Mouse (Mus musculus): ENCODE results near the gene Nrros. TPM values are rescaled to one million over a fixed set of nuclear protein-coding genes. Genes with fewer than 3 reads are reported as not detected.
"Not testable (repeated sequence)": the region's sequence is repeated elsewhere in the genome, so short reads cannot be mapped to it uniquely, and the experiment has no call there.

Gene Nrros
- polyA plus RNA-seq, 1 experiment, result 8.8 TPM

DNA sequence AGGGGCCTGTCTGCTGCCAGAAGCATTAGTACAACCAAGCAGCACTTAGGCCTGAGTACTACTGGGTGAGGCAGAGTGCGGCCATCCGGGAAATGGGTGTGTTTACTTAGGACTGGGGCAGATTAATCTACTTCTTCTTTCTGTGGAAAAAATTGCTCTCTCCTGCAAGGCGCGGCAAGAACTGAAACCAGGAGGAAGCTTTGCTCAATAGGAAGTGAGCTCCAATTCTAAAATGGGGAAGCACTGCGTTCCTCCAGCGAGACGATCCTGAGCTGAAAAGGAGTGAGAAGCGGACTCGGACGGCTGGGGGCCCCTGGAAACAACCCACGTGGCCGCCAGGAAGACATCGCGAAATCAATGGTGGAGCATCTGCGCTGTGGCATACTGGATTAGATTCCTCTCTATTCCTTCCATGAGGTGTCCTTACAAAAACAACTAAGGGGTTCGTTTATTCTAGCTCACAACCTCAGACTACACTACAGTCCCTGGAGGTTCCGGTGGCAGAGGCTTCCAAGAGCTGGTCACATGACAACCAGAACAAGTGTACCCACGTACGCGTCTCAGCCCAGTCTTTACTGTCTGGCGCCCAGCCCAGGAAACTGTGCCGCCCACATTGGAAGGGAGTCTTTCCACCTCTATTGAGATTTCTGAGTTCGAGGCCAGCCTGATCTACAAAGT lies 51.7 kb downstream of the Nrros start:
- TF ChIP-seq CTCF (IDR thresholded peaks at IDR 0.05; ENCODE audit: borderline replicate concordance, extremely low read depth, insufficient read depth, insufficient read length) (no peak), POLR2A (IDR thresholded peaks at IDR 0.05; ENCODE audit: borderline replicate concordance, extremely low read depth, insufficient read depth, insufficient read length, poor library complexity, severe bottlenecking) (no peak)
- peak; percentile 52 for DNase-seq (ENCODE audit: low read depth)

DNA sequence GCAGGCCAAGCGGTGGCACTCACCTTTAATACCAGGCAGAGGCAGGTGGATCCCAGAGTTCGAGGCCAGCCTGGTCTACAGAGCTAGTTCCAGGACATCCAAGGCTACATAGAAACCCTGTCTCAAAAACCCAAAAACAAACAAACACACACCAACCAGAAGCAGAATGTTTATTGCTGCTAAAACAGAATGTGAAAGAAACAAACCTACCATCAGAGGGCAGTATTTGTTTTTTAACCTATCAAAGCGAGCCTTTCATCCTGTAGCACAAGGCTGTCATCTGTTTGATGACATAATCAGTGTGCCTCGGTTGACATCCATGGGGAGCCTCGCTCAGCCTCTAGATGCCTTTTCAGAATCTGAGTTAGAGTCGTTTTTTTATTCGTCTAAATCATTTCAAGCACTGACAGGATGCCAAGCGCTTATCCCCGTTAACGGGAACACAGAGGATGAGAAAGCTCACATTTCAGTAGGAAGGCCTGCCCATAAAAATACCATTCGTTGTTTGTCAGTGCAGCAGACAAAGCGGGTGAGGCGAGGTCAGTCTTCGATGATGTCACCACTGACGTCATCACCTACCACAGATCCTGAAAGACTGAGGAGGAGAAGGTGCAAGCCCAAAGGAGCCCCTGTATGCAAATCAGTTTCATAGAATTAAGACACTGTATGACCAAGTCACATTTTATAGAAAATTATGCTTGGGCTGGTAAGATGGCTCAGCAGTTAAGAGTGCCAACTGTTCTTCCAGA lies 54.3 kb downstream of the Nrros start:
- TF ChIP-seq CTCF (IDR thresholded peaks at IDR 0.05; ENCODE audit: borderline replicate concordance, extremely low read depth, insufficient read depth, insufficient read length), result no peak
- no peak for TF ChIP-seq POLR2A (IDR thresholded peaks at IDR 0.05; ENCODE audit: borderline replicate concordance, extremely low read depth, insufficient read depth, insufficient read length, poor library complexity, severe bottlenecking)
- DNase-seq (ENCODE audit: low read depth), result peak; percentile 25

DNA sequence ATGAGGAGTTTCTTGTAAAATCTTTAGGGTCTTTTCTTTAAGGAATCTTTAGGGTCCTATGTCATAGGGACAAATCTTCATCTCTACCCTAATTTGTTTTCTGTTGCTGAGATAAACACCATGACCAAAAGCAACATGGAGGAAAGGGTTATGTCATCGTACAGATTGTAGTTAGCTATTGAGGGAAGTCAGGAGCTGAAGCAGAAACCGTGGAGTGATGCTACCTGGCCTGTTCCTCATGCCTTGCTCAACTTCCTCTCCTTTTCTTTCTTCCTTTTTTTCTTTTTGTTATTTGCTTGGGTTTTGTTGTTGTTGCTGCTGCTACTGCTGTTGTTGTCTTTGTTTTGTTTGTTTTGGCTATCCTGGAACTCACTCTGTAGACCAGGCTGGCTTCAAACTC lies 56.8 kb downstream of the Nrros start:
- TF ChIP-seq POLR2A (IDR thresholded peaks at IDR 0.05; ENCODE audit: borderline replicate concordance, extremely low read depth, insufficient read depth, insufficient read length, poor library complexity, severe bottlenecking) (no peak), CTCF (IDR thresholded peaks at IDR 0.05; ENCODE audit: borderline replicate concordance, extremely low read depth, insufficient read depth, insufficient read length) (no peak)
- no peak for DNase-seq (ENCODE audit: low read depth)

DNA sequence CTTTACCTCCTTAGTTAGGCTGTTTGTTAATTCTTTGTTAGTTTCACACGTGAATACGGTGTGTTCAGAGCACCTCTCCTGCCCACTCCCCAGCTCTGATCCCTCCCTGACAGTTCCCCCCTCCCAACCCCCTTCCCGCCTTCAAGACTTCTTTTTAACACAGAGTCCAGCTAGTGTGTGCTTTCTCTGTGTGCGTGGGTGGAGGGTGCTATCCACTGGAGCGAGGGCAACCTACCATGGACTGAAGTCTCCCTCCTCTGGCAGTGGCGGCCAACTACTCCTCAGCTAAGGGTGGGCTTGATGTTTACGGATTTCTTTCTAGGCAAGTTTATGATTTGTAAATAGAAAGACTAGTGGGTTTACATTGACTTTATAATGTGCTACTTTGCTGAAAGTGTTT lies 57.2 kb downstream of the Nrros start:
- no peak for DNase-seq (ENCODE audit: low read depth)
- TF ChIP-seq CTCF (IDR thresholded peaks at IDR 0.05; ENCODE audit: borderline replicate concordance, extremely low read depth, insufficient read depth, insufficient read length), result no peak
- TF ChIP-seq POLR2A (IDR thresholded peaks at IDR 0.05; ENCODE audit: borderline replicate concordance, extremely low read depth, insufficient read depth, insufficient read length, poor library complexity, severe bottlenecking), result no peak

DNA sequence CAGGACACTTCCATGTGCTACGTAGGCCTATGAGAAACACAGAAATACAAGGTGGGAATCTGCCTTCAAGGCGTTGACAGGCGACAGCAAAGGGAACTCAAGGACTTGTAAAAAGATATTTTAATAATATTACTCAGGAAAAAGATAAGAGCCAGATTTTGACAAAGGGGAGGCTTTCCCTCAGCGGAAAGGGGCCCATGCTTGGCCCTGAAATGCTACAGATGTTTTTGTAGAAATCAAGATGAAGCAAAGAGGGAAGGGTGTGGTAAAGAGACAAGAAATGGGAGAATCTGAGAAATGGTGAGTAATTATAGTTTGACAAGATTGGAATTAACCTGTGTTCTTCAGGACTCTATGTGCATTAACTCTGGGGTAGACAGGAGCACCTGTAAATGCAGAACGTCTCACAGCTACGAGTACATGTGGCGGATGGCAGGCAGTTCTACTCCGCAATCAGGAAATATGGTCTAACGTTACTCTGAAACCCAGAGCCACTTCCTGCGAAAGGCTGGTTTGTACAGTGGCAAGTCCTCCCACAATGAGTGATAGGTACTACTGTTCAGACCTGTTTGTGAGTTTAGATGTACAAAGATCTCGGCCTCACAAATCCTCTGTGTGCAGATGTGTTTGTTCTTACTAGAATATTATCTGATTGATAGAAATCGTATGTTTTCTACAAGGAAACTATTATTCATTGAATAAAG lies 57.9 kb downstream of the Nrros start:
- no peak for DNase-seq (ENCODE audit: low read depth)
- no peak for TF ChIP-seq POLR2A (IDR thresholded peaks at IDR 0.05; ENCODE audit: borderline replicate concordance, extremely low read depth, insufficient read depth, insufficient read length, poor library complexity, severe bottlenecking)
- no peak for TF ChIP-seq CTCF (IDR thresholded peaks at IDR 0.05; ENCODE audit: borderline replicate concordance, extremely low read depth, insufficient read depth, insufficient read length)

DNA sequence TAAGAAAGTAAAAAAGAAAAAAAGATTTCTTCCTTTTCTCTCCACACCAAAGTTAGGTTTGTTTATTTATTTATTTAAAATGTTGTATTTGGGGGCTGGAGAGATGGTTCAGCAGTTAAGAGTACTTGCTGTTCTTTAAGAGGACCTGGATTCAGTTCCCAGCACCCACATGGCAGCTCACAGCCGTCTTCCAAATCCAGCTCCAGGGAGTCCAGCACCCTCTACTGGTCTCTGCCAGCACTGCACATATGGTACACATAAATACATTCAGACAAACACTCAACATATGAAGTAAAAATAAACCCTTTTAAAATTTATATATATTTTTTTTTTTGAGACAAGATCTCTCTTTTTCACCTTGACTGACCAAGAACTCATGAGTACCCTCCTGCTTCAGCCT lies 59.7 kb downstream of the Nrros start:
- DNase-seq (ENCODE audit: low read depth), result no peak
- TF ChIP-seq CTCF (IDR thresholded peaks at IDR 0.05; ENCODE audit: borderline replicate concordance, extremely low read depth, insufficient read depth, insufficient read length) (peak; percentile 21; the same call in 1 of the 2 replicates), POLR2A (IDR thresholded peaks at IDR 0.05; ENCODE audit: borderline replicate concordance, extremely low read depth, insufficient read depth, insufficient read length, poor library complexity, severe bottlenecking) (no peak)

DNA sequence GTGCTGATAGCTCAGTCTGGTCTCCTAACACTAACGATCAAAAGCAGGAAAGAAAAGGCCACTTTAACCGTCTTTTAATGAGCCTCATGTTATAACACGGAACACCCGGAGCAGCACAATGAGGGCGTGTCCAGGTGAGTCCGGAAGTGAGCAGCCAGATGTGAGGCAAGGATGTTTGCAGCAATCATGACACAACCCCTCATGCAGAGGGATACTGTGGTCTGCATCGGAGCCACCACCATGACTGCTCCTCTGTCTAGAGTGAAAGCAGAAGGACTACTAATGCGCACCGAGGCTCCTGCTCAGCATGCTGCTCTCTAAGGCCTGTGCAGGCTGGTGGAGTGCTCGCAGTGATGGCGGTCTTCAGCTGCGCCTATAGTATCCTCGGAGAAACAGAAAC lies 63.1 kb downstream of the Nrros start:
- TF ChIP-seq POLR2A (IDR thresholded peaks at IDR 0.05; ENCODE audit: borderline replicate concordance, extremely low read depth, insufficient read depth, insufficient read length, poor library complexity, severe bottlenecking) (no peak), CTCF (IDR thresholded peaks at IDR 0.05; ENCODE audit: borderline replicate concordance, extremely low read depth, insufficient read depth, insufficient read length) (no peak)
- no peak for DNase-seq (ENCODE audit: low read depth)

DNA sequence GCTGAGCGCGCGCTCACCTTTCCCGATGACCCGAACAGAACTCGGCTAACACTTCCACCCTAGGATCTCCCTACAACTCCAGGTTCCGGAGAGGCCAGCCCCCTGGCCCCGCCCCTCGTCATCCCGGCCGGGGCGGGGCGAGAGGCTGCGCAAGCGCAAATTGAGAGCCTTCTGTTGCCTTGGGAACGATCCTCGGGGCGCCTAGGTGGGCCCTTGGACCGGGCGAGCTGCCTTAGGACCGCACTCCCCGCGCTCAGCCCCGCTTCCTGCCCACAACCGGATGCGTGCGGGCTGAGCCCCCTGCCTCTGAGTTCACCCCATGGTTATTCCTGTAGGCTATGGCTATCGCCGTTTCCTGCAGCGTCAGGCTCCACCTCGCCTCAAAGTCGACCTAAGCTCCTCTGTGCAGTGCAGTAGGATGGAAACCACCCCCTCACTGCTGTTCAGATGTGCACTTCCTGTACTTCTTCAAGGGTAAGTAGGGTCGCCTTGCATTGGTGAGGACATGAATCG lies 65.7 kb downstream of the Nrros start, which contains the start of the genes Pigx and Cep19:
TSS of gene Pigx (minus strand) at position 103 of the 513 bp plus-strand sequence.
TSS of gene Cep19 (plus strand) at position 163 of the 513 bp plus-strand sequence.
- peak; percentile 96 for DNase-seq (ENCODE audit: low read depth)
- TF ChIP-seq POLR2A (IDR thresholded peaks at IDR 0.05; ENCODE audit: borderline replicate concordance, extremely low read depth, insufficient read depth, insufficient read length, poor library complexity, severe bottlenecking) (peak; percentile 26; the same call in 1 of the 2 replicates), CTCF (IDR thresholded peaks at IDR 0.05; ENCODE audit: borderline replicate concordance, extremely low read depth, insufficient read depth, insufficient read length) (no peak)

DNA sequence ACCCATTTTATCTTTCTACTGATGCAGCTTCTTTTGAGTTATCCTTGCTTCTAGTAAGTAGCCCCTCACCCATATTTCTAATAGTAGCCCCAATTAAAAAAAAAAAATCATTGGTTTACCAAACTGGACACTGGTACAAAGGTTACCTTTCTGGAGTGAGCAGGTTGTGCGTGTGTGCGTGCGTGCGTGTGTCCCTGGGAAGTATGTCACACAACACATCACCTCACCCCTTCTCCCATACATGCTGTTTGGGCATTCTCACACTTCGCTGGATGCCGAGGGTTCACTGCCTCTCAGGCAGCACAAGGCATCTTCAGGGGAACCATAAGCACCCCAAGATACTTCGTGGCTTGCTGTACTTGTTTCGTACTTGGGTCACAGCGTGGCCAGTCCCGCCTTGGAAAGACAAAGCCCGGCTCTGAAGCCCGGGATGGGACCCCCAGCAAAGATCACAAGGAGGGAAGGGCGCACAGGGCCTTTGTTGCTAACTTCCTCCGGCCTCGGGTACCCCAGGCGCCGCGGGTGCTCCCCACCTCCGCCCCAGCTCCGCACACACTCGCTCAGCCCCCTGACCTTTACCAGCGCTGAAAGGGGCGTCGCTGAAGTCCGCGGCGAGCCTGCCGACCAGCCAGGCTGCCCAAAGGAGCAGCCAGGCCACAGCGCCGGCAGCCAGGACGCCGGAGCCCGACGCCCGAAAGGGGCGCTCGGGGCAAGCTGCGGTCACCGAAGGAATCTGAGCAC lies 66.3 kb downstream of the Nrros start:
- TF ChIP-seq POLR2A (IDR thresholded peaks at IDR 0.05; ENCODE audit: borderline replicate concordance, extremely low read depth, insufficient read depth, insufficient read length, poor library complexity, severe bottlenecking), result no peak
- no peak for TF ChIP-seq CTCF (IDR thresholded peaks at IDR 0.05; ENCODE audit: borderline replicate concordance, extremely low read depth, insufficient read depth, insufficient read length)
- DNase-seq (ENCODE audit: low read depth), result no peak

DNA sequence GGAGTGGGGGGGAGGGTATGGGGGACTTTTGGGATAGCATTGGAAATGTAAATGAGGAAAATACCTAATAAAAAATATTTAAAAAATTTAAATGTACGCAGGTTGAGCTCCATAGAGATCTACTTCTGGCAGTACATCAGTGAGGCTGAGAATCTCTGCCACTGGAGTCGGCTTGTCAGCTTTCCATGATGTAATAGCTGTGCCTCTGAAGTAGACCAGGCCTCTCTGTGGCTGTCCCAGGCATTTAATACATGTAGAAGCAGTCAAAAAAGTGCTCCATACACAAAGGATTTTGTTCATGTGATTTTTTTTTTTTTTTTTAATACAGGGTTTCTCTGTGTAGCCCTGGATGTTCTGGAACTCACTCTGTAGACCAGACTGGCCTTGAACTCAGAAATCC lies 67.6 kb downstream of the Nrros start:
- DNase-seq (ENCODE audit: low read depth), result not testable (repeated sequence)

Other genes with a start within 250 kb of the Nrros start
- gene Pigz, start 231.7 kb downstream of the Nrros start, polyA plus RNA-seq (2012; rRNA removed), result 0.86 and 1.5 TPM in 2 replicates
- gene 0610012G03Rik, start 217.1 kb downstream of the Nrros start, polyA plus RNA-seq (2012; rRNA removed), result 67.6 and 92.3 TPM in 2 replicates
- 77.3 and 93.8 TPM in 2 replicates for gene Ncbp2, start 217.1 kb downstream of the Nrros start, polyA plus RNA-seq (2012; rRNA removed)
- gene Senp5, start 162.3 kb downstream of the Nrros start, polyA plus RNA-seq (2012; rRNA removed), result 18.3 and 23.2 TPM in 2 replicates
- gene Pak2, start 86.3 kb downstream of the Nrros start, polyA plus RNA-seq (2012; rRNA removed), result 30.7 and 39.0 TPM in 2 replicates
- gene Pigx, start 65.9 kb downstream of the Nrros start, polyA plus RNA-seq (2012; rRNA removed), result 74.9 and 103 TPM in 2 replicates
- 24.3 and 26.3 TPM in 2 replicates for gene Cep19, start 65.8 kb downstream of the Nrros start, polyA plus RNA-seq (2012; rRNA removed)
- gene Bex6, start 14.2 kb upstream of the Nrros start, polyA plus RNA-seq (2012; rRNA removed), result not detected in 2 replicates
- gene Fbxo45, start 81.6 kb upstream of the Nrros start, polyA plus RNA-seq (2012; rRNA removed), result 22.1 and 27.0 TPM in 2 replicates
- 9.9 and 12.3 TPM in 2 replicates for gene Wdr53, start 81.6 kb upstream of the Nrros start, polyA plus RNA-seq (2012; rRNA removed)
- gene Smco1, start 105.9 kb upstream of the Nrros start, polyA plus RNA-seq (2012; rRNA removed), result 0.05 and 0.11 TPM in 2 replicates
- gene Rnf168, start 111.9 kb upstream of the Nrros start, polyA plus RNA-seq (2012; rRNA removed), result 14.5 and 16.0 TPM in 2 replicates
- 29.4 and 40.0 TPM in 2 replicates for gene Ubxn7, start 166.7 kb upstream of the Nrros start, polyA plus RNA-seq (2012; rRNA removed)
- 0.10 TPM in 1 of 2 replicates, not detected in the other for gene Tm4sf19, start 234.9 kb upstream of the Nrros start, polyA plus RNA-seq (2012; rRNA removed)